Mouse (Mus musculus) c-Kit-positive CD71-positive TER-119-negative erythroid progenitor cells, embryonic 14.5 days (primary cell): ENCODE results near the gene Vmn1r206.
"Not testable (repeated sequence)": the region's sequence is repeated elsewhere in the genome, so short reads cannot be mapped to it uniquely, and the experiment has no call there.

ENCODE experiments used
- DNase-seq: peaks from one replicate; pipeline ENCODE4 v3.0.0-alpha.2; 2013; ENCODE audit warnings: low read depth

Vmn1r206 gene

DNA sequence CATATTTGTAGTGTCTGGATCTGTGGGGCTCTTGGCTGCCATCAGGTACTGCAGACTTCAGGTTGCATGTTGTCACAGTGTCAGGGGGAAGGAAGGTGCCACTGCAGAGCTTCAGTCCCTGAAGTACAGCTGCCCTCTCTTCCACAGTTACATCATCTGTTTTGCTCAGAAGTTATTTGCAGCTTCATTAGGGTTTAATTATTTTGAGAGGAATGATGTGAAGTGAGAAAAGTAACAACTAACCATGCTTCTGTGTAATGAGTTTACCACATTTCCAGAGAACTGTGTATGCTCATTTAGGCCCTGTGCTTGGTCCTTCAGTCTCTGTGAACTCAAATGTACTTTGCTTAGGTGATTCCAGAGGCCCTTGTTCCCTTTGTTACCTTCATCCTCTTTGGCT is at the start of gene Vmn1r206:
Gene Vmn1r206, minus strand, starts transcription at position 101 of the 400 bp plus-strand sequence.
- not testable (repeated sequence) for DNase-seq

GRCm38 (mm10) chr13:22592900-22593299 is 31.2 kb downstream of the Vmn1r206 start, which contains the start of gene Vmn1r205:
Gene Vmn1r205 (minus strand): TSS chr13:22593000.
- no peak for DNase-seq

- DNase-seq: not testable (repeated sequence)
Measured at GRCm38 (mm10) chr13:22583336-22583735, 40.7 kb downstream of the Vmn1r206 start.

DNA sequence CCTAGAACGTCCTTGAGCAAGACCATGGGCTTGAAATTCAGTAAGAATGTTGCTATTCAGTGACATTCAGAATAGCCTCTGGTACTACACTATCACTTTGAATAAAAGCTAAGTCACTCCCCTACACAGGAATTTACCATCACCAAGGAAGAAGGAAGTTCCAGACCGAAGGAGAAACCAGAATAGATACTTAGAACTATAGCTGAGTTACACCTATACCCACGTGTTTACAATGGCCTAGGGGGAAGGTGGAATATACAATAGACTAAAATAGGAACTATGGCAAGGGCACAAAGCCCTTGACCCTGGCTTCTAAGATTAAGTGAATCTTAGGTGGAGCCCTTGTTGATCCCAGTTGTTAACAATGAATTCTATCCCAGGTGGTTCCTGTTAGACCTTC is 49.1 kb downstream of the Vmn1r206 start:
- not testable (repeated sequence) for DNase-seq
